Mouse (Mus musculus) lung, postnatal 0 days (tissue): ENCODE measurements around the gene Rbm20. TPM values are rescaled to one million over a fixed set of nuclear protein-coding genes. Genes with fewer than 3 reads are reported as not detected.
A peak's percentile ranks its signal among the peaks of the same experiment; 100 is the strongest.
"Not testable (repeated sequence)": the region's sequence is repeated elsewhere in the genome, so short reads cannot be mapped to it uniquely, and the experiment has no call there.

ENCODE experiments used
- ATAC-seq: fragments of 200-750 bp; cut with Nextera tagmentation; 2 replicates; pipeline ENCODE4 v1.8.0; 2017; ENCODE audit warnings: moderate library complexity
- DNase-seq: peaks from one replicate; pipeline ENCODE4 v3.0.0-alpha.2; 2016; ENCODE audit warnings: low spot score
- H3K27ac ChIP-seq: fragments of 300-500 bp; sonication (generic); 2 replicates; pipeline ENCODE4 v1.5.1; 2014; ENCODE audit warnings: antibody characterized with exemption, mild to moderate bottlenecking, low read length, mixed read lengths
- H3K27me3 ChIP-seq: fragments of 300-500 bp; sonication (generic); replicated peaks from 2 replicates; pipeline ENCODE4 v1.6.1; 2014; ENCODE audit warnings: low read length, mixed read lengths; ENCODE audit not compliant: insufficient read depth
- H3K36me3 ChIP-seq: fragments of 300-500 bp; sonication (generic); 2 replicates; pipeline ENCODE4 v1.6.1; 2014; ENCODE audit warnings: low read length, mixed read lengths; ENCODE audit not compliant: insufficient read depth
- H3K4me1 ChIP-seq: fragments of 300-500 bp; sonication (generic); 2 replicates; pipeline ENCODE4 v1.6.1; 2014; ENCODE audit warnings: antibody characterized with exemption, low read depth, low read length, mixed read lengths; ENCODE audit not compliant: insufficient read depth
- H3K4me2 ChIP-seq: fragments of 300-500 bp; sonication (generic); replicated peaks from 2 replicates; pipeline ENCODE4 v1.6.1; 2014; ENCODE audit warnings: low read depth, mild to moderate bottlenecking, low read length, moderate library complexity, mixed read lengths
- H3K4me3 ChIP-seq: fragments of 300-500 bp; sonication (generic); 2 replicates; pipeline ENCODE4 v1.5.1; 2014; ENCODE audit warnings: low read depth, low read length
- H3K9ac ChIP-seq: fragments of 300-500 bp; sonication (generic); replicated peaks from 2 replicates; pipeline ENCODE4 v1.6.1; 2014; ENCODE audit warnings: low read depth, mild to moderate bottlenecking
- H3K9me3 ChIP-seq: fragments of 300-500 bp; sonication (generic); 2 replicates; pipeline ENCODE4 v1.6.1; 2016; ENCODE audit warnings: low read length, mixed read lengths
- CTCF ChIP-seq: IDR thresholded peaks from 2 replicates; pipeline ENCODE4 v1.5.1; 2016; ENCODE audit warnings: antibody characterized with exemption, mild to moderate bottlenecking
- EP300 ChIP-seq: IDR thresholded peaks from 2 replicates; pipeline ENCODE4 v1.6.1; 2016; ENCODE audit warnings: antibody characterized with exemption, mild to moderate bottlenecking, control low read depth
- WGBS: fragments of 180-500 bp; shearing (Covaris S2); extraction: QIAGEN DNeasy Blood & Tissue Kit; methylation state at CpG from one replicate; pipeline ENCODE4 v1.1.7; 2014; 5-methylcytosine and 5-hydroxymethylcytosine counted together
- polyA plus RNA-seq: library from polyadenylated mRNA; unstranded; fragments of >200 nt; fragmentation: Nextera tagmentation; extraction: Ambion mirVana; gene quantifications from 2 replicates; pipeline ENCODE4 v1.2.1, GENCODE M21; 2015

Gene Rbm20
- polyA plus RNA-seq, 1 experiment from 2014 or later, result 0.51 TPM

GRCm38 (mm10) chr19:53648802-53649236 is 28.3 kb upstream of the Rbm20 start:
- no peak overlapping the region for H3K4me3 ChIP-seq
- ATAC-seq, result peak; percentile 63
- DNase-seq, result peak; percentile 82
- WGBS, result 48% methylated on average over 10 of the region's 10 CpGs
- no peaks in the 10 kb centered on the region for H3K27me3 ChIP-seq
- no peak overlapping the region for H3K4me2 ChIP-seq
- no peak overlapping the region for H3K27ac ChIP-seq
- H3K36me3 ChIP-seq, result peaks cover 24% of the 10 kb centered on the region
- H3K9me3 ChIP-seq, result no peaks in the 10 kb centered on the region
- H3K9ac ChIP-seq, result no peak overlapping the region
- H3K4me1 ChIP-seq, result peaks cover 5% of the 10 kb centered on the region; the same call in 1 of the 2 replicates
- TF ChIP-seq CTCF, result peak; percentile 98
- TF ChIP-seq EP300, result no peak

- H3K9ac ChIP-seq, result no peak overlapping the region
- peaks cover 7% of the 10 kb centered on the region; the same call in 1 of the 2 replicates for H3K4me1 ChIP-seq
- no peak overlapping the region for H3K27ac ChIP-seq
- H3K36me3 ChIP-seq, result peaks cover 20% of the 10 kb centered on the region
- no peak for ATAC-seq
- H3K9me3 ChIP-seq, result no peaks in the 10 kb centered on the region
- H3K4me3 ChIP-seq, result no peak overlapping the region
- H3K27me3 ChIP-seq, result no peaks in the 10 kb centered on the region
- DNase-seq, result no peak
- 85% methylated on average over 6 of the region's 6 CpGs for WGBS
- H3K4me2 ChIP-seq, result no peak overlapping the region
- TF ChIP-seq CTCF (peak; percentile 44), EP300 (no peak)
These were observed 27.7 kb upstream of the Rbm20 start for GRCm38 (mm10) chr19:53649361-53649760.

- DNase-seq (peak; percentile 21), ATAC-seq (no peak)
- Histone ChIP-seq H3K4me1 (peaks cover 7% of the 10 kb centered on the region; the same call in 1 of the 2 replicates), H3K27me3 (no peaks in the 10 kb centered on the region), H3K4me2 (no peak overlapping the region), H3K9me3 (no peaks in the 10 kb centered on the region), H3K36me3 (peaks cover 18% of the 10 kb centered on the region; the same call in 1 of the 2 replicates), H3K4me3 (no peak overlapping the region), H3K9ac (no peak overlapping the region), H3K27ac (no peak overlapping the region)
- WGBS, result 32% methylated on average over 5 of the region's 5 CpGs
- TF ChIP-seq EP300 (no peak), CTCF (no peak)
These were observed 27.3 kb upstream of the Rbm20 start for GRCm38 (mm10) chr19:53649802-53650201.

GRCm38 (mm10) chr19:53650921-53651320 is 26.2 kb upstream of the Rbm20 start:
- Histone ChIP-seq H3K4me2 (no peak overlapping the region), H3K9me3 (no peaks in the 10 kb centered on the region), H3K27me3 (no peaks in the 10 kb centered on the region), H3K9ac (no peak overlapping the region), H3K27ac (no peak overlapping the region), H3K4me3 (no peak overlapping the region), H3K4me1 (peaks cover 7% of the 10 kb centered on the region; the same call in 1 of the 2 replicates), H3K36me3 (peaks cover 9% of the 10 kb centered on the region; the same call in 1 of the 2 replicates)
- TF ChIP-seq CTCF, result no peak
- no peak for TF ChIP-seq EP300
- ATAC-seq, result no peak
- WGBS, result 75% methylated on average over 7 of the region's 7 CpGs
- DNase-seq, result no peak

- H3K36me3 ChIP-seq, result no peaks in the 10 kb centered on the region
- no peak overlapping the region for H3K4me3 ChIP-seq
- ATAC-seq (no peak), DNase-seq (no peak)
- H3K27ac ChIP-seq, result no peak overlapping the region
- TF ChIP-seq CTCF, result no peak
- TF ChIP-seq EP300, result no peak
- H3K4me2 ChIP-seq, result no peak overlapping the region
- no peaks in the 10 kb centered on the region for H3K9me3 ChIP-seq
- no peaks in the 10 kb centered on the region for H3K27me3 ChIP-seq
- 68% methylated on average over 9 of the region's 9 CpGs for WGBS
- peaks cover 7% of the 10 kb centered on the region; the same call in 1 of the 2 replicates for H3K4me1 ChIP-seq
- H3K9ac ChIP-seq, result no peak overlapping the region
These were observed 24.8 kb upstream of the Rbm20 start for GRCm38 (mm10) chr19:53652267-53652666.

- peak; percentile 73 for ATAC-seq
- 45% methylated on average over 20 of the region's 20 CpGs for WGBS
- Histone ChIP-seq H3K9ac (no peak overlapping the region), H3K9me3 (no peaks in the 10 kb centered on the region), H3K27ac (peak overlapping the region; percentile 3; the same call in 1 of the 2 replicates), H3K4me2 (peak overlapping the region; percentile 28; the same call in 1 of the 2 replicates), H3K36me3 (no peaks in the 10 kb centered on the region), H3K4me3 (no peak overlapping the region), H3K27me3 (no peaks in the 10 kb centered on the region), H3K4me1 (peaks cover 7% of the 10 kb centered on the region; the same call in 1 of the 2 replicates)
- TF ChIP-seq EP300, result peak; percentile 74
- no peak for TF ChIP-seq CTCF
- DNase-seq, result peak; percentile 73
These were observed 23.3 kb upstream of the Rbm20 start for GRCm38 (mm10) chr19:53653624-53654467.

GRCm38 (mm10) chr19:53656443-53656842 is 20.7 kb upstream of the Rbm20 start:
- H3K9ac ChIP-seq, H3K27me3 ChIP-seq, DNase-seq, ATAC-seq, H3K4me1 ChIP-seq, H3K4me2 ChIP-seq, H3K4me3 ChIP-seq, H3K27ac ChIP-seq, H3K36me3 ChIP-seq, H3K9me3 ChIP-seq: not testable (repeated sequence)
- WGBS, result 72% methylated on average over 10 of the region's 11 CpGs
